Mouse (Mus musculus) liver, postnatal 0 days (tissue): Measurements from ENCODE around the gene Gata3. TPM values are rescaled to one million over a fixed set of nuclear protein-coding genes. Genes with fewer than 3 reads are reported as not detected.
A peak's percentile ranks its signal among the peaks of the same experiment; 100 is the strongest.

ENCODE experiments used
- ATAC-seq: fragments of 200-750 bp; cut with Nextera tagmentation; 2 replicates; pipeline ENCODE4 v1.8.0; 2017; ENCODE audit warnings: mild to moderate bottlenecking, moderate library complexity
- DNase-seq: peaks from one replicate; pipeline ENCODE4 v3.0.0-alpha.2; 2016
- H3K27ac ChIP-seq: fragments of 300-500 bp; sonication (generic); 2 replicates; pipeline ENCODE4 v1.5.1; 2014; ENCODE audit warnings: antibody characterized with exemption, moderate library complexity, mild to moderate bottlenecking, low read depth
- H3K27me3 ChIP-seq: fragments of 300-500 bp; sonication (generic); 2 replicates; pipeline ENCODE4 v1.6.1; 2014; ENCODE audit warnings: low read length, control low read depth, mixed read lengths; ENCODE audit not compliant: insufficient read depth
- H3K36me3 ChIP-seq: fragments of 300-500 bp; sonication (generic); replicated peaks from 2 replicates; pipeline ENCODE4 v1.6.1; 2014; ENCODE audit warnings: mild to moderate bottlenecking, control low read depth, low read length, moderate library complexity, mixed read lengths; ENCODE audit not compliant: insufficient read depth
- H3K4me1 ChIP-seq: fragments of 300-500 bp; sonication (generic); 2 replicates; pipeline ENCODE4 v1.6.1; 2014; ENCODE audit warnings: antibody characterized with exemption, mild to moderate bottlenecking, control low read depth; ENCODE audit not compliant: insufficient read depth
- H3K4me2 ChIP-seq: fragments of 300-500 bp; sonication (generic); 2 replicates; pipeline ENCODE4 v1.6.1; 2014; ENCODE audit warnings: low read depth, mild to moderate bottlenecking, low read length, moderate library complexity, mixed read lengths
- H3K4me3 ChIP-seq: fragments of 300-500 bp; sonication (generic); 2 replicates; pipeline ENCODE4 v1.5.1; 2014; ENCODE audit warnings: low read depth, low read length
- H3K9ac ChIP-seq: fragments of 300-500 bp; sonication (generic); replicated peaks from 2 replicates; pipeline ENCODE4 v1.6.1; 2014; ENCODE audit warnings: mild to moderate bottlenecking, moderate library complexity
- H3K9me3 ChIP-seq: fragments of 300-500 bp; sonication (generic); 2 replicates; pipeline ENCODE4 v1.6.1; 2016; ENCODE audit warnings: mild to moderate bottlenecking, control low read depth, low read length, mixed read lengths
- CTCF ChIP-seq: sonication (generic); IDR thresholded peaks from 2 replicates; pipeline ENCODE4 v1.5.1; 2016; ENCODE audit warnings: antibody characterized with exemption, low read depth
- EP300 ChIP-seq: IDR thresholded peaks from 2 replicates; pipeline ENCODE4 v1.6.1; 2016; ENCODE audit warnings: antibody characterized with exemption, low read depth, mild to moderate bottlenecking
- WGBS: fragments of 180-500 bp; shearing (Covaris S2); extraction: QIAGEN DNeasy Blood & Tissue Kit; methylation state at CpG from one replicate; pipeline ENCODE4 v1.1.7; 2014; ENCODE audit not compliant: insufficient replicate concordance; 5-methylcytosine and 5-hydroxymethylcytosine counted together
- polyA plus RNA-seq: library from polyadenylated mRNA; unstranded; fragments of >200 nt; fragmentation: Nextera tagmentation; extraction: Ambion mirVana; gene quantifications from 2 replicates; pipeline ENCODE4 v1.2.1, GENCODE M21; 2015

Gene Gata3
- polyA plus RNA-seq, 1 experiment from 2014 or later = 1.3 TPM

- no peak for TF ChIP-seq CTCF
- no peak for TF ChIP-seq EP300
- Histone ChIP-seq H3K27ac (no peak overlapping the region), H3K4me1 (peaks cover 20% of the 10 kb centered on the region), H3K4me2 (no peak overlapping the region), H3K4me3 (no peak overlapping the region), H3K9ac (no peak overlapping the region), H3K27me3 (peaks cover 89% of the 10 kb centered on the region), H3K9me3 (no peaks in the 10 kb centered on the region), H3K36me3 (no peaks in the 10 kb centered on the region)
- DNase-seq = no peak
- WGBS = 9% methylated on average over 7 of the region's 7 CpGs
- no peak for ATAC-seq
These were observed 2.2 kb downstream of the Gata3 start for GRCm38 (mm10) chr2:9887636-9888035.

GRCm38 (mm10) chr2:9886921-9887610 lies 2.8 kb downstream of the Gata3 start:
- TF ChIP-seq EP300 (no peak), CTCF (no peak)
- Histone ChIP-seq H3K9ac (no peak overlapping the region), H3K4me1 (peaks cover 24% of the 10 kb centered on the region), H3K27me3 (peaks cover 89% of the 10 kb centered on the region), H3K4me3 (no peak overlapping the region), H3K27ac (no peak overlapping the region), H3K9me3 (no peaks in the 10 kb centered on the region), H3K36me3 (no peaks in the 10 kb centered on the region), H3K4me2 (no peak overlapping the region)
- 24% methylated on average over 7 of the region's 7 CpGs for WGBS
- DNase-seq = no peak
- no peak for ATAC-seq

GRCm38 (mm10) chr2:9886031-9886430 lies 3.8 kb downstream of the Gata3 start:
- Histone ChIP-seq H3K36me3 (no peaks in the 10 kb centered on the region), H3K9ac (no peak overlapping the region), H3K27me3 (peaks cover 95% of the 10 kb centered on the region), H3K4me1 (peaks cover 31% of the 10 kb centered on the region), H3K4me2 (no peak overlapping the region), H3K9me3 (no peaks in the 10 kb centered on the region), H3K27ac (no peak overlapping the region), H3K4me3 (no peak overlapping the region)
- WGBS = 43% methylated on average over 3 of the region's 3 CpGs
- DNase-seq (no peak), ATAC-seq (no peak)
- TF ChIP-seq CTCF (no peak), EP300 (no peak)

- DNase-seq = no peak
- Histone ChIP-seq H3K27me3 (peaks cover 95% of the 10 kb centered on the region), H3K9me3 (no peaks in the 10 kb centered on the region), H3K36me3 (no peaks in the 10 kb centered on the region), H3K4me1 (peaks cover 34% of the 10 kb centered on the region), H3K4me2 (no peak overlapping the region), H3K9ac (no peak overlapping the region), H3K27ac (no peak overlapping the region), H3K4me3 (no peak overlapping the region)
- no peak for ATAC-seq
- TF ChIP-seq CTCF (no peak), EP300 (no peak)
- WGBS = 28% methylated on average over 14 of the region's 14 CpGs
These were observed 4.5 kb downstream of the Gata3 start for GRCm38 (mm10) chr2:9885217-9885770.

GRCm38 (mm10) chr2:9884533-9885216 lies 5.2 kb downstream of the Gata3 start:
- Histone ChIP-seq H3K9ac (no peak overlapping the region), H3K27ac (no peak overlapping the region), H3K36me3 (no peaks in the 10 kb centered on the region), H3K9me3 (no peaks in the 10 kb centered on the region), H3K4me2 (peak overlapping the region; percentile 64), H3K27me3 (peaks cover 95% of the 10 kb centered on the region), H3K4me3 (peak overlapping the region; percentile 30), H3K4me1 (peaks cover 33% of the 10 kb centered on the region)
- no peak for TF ChIP-seq CTCF
- no peak for TF ChIP-seq EP300
- no peak for DNase-seq
- WGBS = 17% methylated on average over 15 of the region's 15 CpGs
- ATAC-seq = no peak

GRCm38 (mm10) chr2:9883803-9884532 lies 5.9 kb downstream of the Gata3 start:
- no peaks in the 10 kb centered on the region for H3K9me3 ChIP-seq
- H3K36me3 ChIP-seq = no peaks in the 10 kb centered on the region
- H3K4me2 ChIP-seq = peak overlapping the region; percentile 64
- no peak for TF ChIP-seq EP300
- no peak for TF ChIP-seq CTCF
- H3K9ac ChIP-seq = no peak overlapping the region
- peaks cover 28% of the 10 kb centered on the region for H3K4me1 ChIP-seq
- WGBS = 1% methylated on average over 26 of the region's 27 CpGs
- ATAC-seq (no peak), DNase-seq (no peak)
- peak overlapping the region; percentile 41 for H3K4me3 ChIP-seq
- H3K27ac ChIP-seq = no peak overlapping the region
- H3K27me3 ChIP-seq = peaks cover 93% of the 10 kb centered on the region
